Mouse (Mus musculus) spleen, postnatal 36 days (tissue): ENCODE measurements around the gene Mapk1ip1.

Experiments used
- DNase-seq, 2 experiments: peaks; one replicate each; pipeline ENCODE4 v3.0.0; 2022; ENCODE audit warnings: low spot score in 2 of 2, mixed read lengths in 1 of 2

Mapk1ip1 gene

GRCm38 (mm10) chr7:138845544-138846391 lies at the start of gene Mapk1ip1, which contains the start of gene Ppp2r2d:
Gene Mapk1ip1, minus strand, starts transcription at chr7:138846273.
Gene Ppp2r2d, plus strand, starts transcription at chr7:138846079.
- peak; percentile 94 to 95 for DNase-seq

- DNase-seq = no peak
These were observed 39.6 kb upstream of the Mapk1ip1 start for GRCm38 (mm10) chr7:138885365-138886289.

DNA sequence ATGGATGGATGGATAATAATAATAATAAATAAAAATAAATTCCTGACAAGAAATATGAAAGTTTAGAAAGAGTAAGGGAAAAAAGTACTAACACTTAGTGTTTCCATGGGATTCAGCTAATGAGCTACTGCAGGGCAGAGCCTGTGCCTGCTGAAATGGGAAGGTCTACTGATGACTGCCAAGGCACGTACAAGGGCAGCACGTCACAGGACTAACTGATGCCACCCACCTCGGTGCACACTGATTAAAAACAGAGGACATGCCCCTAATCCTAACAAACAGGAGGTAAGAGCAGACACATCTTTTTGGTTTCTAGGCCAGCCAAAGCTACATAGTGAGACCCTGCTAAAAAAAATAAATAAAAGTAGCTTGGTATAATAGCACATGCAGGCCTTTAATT lies 37.7 kb upstream of the Mapk1ip1 start:
- no peak for DNase-seq

- DNase-seq = no peak
These were observed 29.0 kb upstream of the Mapk1ip1 start for GRCm38 (mm10) chr7:138875031-138875430.

DNA sequence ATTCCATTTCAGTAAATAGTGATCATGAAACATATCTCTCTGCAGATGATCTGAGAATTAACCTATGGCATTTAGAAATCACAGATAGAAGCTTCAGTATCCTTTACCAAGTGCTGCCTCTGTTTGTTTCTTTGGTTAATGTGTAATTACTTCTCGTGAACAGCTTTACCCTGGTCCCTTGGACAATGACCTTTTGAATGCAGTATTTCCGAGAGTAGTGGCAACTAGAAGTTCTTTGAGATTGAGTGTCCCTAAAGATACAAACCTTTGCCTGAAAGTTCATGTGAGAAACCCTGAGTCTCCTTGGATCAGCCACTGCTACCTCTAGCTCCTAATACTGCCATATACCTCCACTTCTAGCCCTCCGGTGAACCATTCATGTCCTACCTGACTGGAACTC lies 26.9 kb upstream of the Mapk1ip1 start:
- no peak for DNase-seq

DNA sequence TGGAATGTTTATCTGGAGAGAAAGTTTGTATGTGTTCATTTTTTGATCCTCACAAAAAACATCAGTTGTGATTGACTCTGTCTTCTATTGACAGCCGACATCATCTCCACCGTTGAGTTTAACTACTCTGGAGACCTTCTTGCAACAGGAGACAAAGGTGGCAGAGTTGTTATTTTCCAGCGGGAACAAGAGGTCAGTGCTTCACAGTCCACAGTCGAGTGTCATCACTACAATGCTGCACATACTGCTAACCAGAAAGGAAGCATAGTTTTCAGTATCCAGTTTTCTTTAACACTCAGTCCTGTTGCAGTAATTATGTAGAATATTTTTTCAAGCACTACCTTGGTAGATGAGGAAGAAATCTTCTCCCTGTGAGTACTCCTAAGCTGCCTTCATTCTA lies 22.2 kb upstream of the Mapk1ip1 start:
- DNase-seq = no peak

GRCm38 (mm10) chr7:138867286-138867685 lies 21.2 kb upstream of the Mapk1ip1 start:
- no peak for DNase-seq

GRCm38 (mm10) chr7:138864776-138865175 lies 18.7 kb upstream of the Mapk1ip1 start:
- no peak for DNase-seq

DNA sequence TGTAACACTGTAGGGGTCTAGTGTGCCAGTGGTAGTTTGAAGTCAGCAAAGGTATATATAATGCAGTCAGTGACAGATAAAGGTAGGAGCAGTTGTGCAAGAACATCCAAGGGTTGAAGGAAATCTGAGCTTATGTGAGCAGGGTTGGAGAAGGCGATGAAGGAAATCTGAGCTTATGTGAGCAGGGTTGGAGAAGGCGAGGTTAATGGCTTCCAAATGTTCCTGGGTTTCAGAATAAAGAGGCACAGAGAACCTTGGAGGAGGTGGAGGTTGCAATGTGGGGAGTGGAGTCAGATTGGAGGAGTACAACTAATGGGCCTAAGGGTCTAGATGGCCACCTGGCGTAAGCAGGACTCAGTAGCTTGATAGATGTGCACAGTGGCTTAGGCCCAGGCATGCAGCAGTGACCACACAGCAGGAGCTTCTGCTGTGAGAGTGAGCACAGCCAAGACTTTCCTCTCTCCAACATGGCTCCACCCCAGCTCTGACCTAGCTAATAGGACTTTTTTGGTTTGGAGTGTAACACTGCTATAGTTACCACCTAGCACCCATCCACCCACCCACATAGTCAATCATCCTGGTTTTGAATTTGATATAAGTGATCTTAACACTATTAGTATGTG lies 18.0 kb upstream of the Mapk1ip1 start:
- no peak for DNase-seq

- no peak for DNase-seq
These were observed 10.6 kb upstream of the Mapk1ip1 start for GRCm38 (mm10) chr7:138856670-138857069.

GRCm38 (mm10) chr7:138854201-138854600 lies 8.1 kb upstream of the Mapk1ip1 start:
- DNase-seq = no peak

- no peak for DNase-seq
These were observed 7.5 kb upstream of the Mapk1ip1 start for GRCm38 (mm10) chr7:138853417-138854031.

GRCm38 (mm10) chr7:138850083-138850482 lies 4.0 kb upstream of the Mapk1ip1 start:
- DNase-seq = no peak

GRCm38 (mm10) chr7:138848028-138848920 lies 2.2 kb upstream of the Mapk1ip1 start:
- DNase-seq = no peak

DNA sequence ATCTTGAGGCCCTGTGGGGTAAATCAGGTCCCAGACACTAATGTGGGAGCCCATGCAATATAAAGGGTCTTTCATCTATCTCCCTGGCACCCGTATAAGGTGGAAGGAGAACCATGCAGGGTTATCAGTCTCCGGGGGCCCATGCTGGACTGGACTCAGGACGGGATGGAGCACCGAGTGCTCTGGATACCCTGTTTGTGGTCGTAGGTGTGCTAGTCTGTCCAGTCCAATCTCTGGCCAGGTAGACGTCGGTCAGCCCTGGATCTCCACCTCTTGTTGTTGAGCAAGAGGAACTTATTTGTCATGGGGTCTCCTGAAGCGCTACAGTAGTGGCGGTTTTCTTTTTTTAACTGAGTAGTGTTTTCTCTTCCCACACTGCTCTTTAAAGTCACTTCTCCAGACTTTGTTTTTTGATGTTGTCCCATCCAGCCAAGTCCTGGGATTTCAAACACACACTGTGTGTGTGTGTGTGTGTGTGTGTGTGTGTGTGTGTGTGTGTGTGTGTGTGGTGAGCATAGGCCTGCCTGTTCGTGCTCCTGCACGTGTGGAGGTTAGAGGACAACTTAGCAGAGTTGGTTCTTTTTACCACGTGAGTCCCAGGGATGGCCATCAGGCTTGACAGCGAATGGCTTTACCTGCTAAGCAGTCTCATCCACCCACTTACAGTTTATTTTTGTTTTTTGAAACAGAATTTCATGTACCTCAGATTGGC lies 1.4 kb upstream of the Mapk1ip1 start:
- no peak for DNase-seq

DNA sequence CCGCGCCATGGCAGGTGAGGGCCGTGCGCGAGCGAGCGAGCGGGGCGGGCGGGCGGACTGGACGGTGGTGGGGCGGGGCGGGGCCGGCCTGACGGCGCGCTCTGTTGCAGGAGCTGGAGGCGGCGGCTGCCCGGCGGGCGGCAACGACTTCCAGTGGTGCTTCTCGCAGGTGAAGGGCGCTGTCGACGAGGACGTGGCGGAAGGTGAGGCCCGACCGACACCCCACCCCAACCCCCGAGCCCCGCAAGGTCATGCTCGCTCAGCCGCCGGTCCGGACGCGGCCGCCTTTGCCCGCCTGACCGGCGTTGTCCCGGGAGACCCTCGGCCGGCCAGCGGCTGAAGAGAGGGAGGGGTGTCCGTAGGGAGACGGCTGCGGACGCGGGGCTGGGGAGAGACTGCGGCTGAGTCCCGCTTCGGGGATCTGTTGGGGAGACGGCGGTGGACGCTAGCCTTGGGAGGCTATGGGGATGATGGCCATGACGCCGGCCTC lies 474 bp upstream of the Mapk1ip1 start:
- no peak for DNase-seq

DNA sequence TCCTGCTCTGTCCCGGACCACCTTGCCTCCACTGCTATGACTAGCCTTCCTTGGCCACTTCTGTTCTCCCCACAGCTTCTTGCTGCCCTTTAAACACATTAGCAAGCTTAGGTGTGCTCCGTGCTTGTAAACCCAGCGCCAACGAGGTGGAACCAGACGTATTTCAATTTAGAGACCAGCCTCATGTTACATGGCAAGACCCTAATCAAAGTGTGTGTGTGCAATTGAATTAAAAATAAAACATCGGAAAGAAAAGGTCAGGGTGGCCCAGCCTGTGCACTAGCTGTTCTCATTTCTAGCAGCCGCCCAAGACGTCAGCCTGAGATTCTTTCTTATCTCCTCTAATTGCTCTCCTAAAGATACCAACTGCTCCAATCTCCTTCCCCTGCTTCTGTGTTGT lies 962 bp downstream of the Mapk1ip1 start:
- no peak for DNase-seq

DNA sequence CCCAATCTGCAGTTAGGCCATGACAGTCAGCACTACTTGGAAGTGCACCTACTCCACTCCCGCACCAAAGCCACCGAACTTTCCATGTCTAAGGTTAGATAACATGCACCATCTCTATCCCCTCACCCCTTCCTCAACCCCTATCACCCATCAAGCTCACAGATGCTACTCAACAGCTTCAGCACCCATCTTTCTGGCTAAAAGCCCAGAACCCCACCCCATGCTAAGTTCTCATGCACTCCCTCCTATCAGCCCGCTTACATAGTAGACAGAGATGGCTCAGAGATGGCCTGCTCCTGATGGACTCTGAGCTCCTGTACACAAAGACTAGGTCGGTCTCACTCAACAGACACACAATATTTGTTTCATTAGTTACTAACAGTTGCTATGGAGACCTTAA lies 2.7 kb downstream of the Mapk1ip1 start:
- no peak for DNase-seq

GRCm38 (mm10) chr7:138841436-138842151 lies 4.5 kb downstream of the Mapk1ip1 start:
- no peak for DNase-seq
